Mouse (Mus musculus) heart, embryonic 13.5 days (tissue): ENCODE results near the gene Angptl6. TPM values are rescaled to one million over a fixed set of nuclear protein-coding genes. Genes with fewer than 3 reads are reported as not detected.

Experiments
- ATAC-seq: fragments of 200-750 bp; cut with Nextera tagmentation; 2 replicates; pipeline ENCODE4 v1.8.0; 2017; ENCODE audit warnings: moderate TSS enrichment; ENCODE audit not compliant: insufficient number of reproducible peaks, low FRiP score, low TSS enrichment; ENCODE audit errors: extremely low read depth
- H3K27ac ChIP-seq: fragments of 300-500 bp; sonication (generic); replicated peaks from 2 replicates; pipeline ENCODE4 v1.5.1; 2015; ENCODE audit warnings: moderate library complexity, mild to moderate bottlenecking, inconsistent platforms
- H3K27me3 ChIP-seq: fragments of 300-500 bp; sonication (generic); replicated peaks from 2 replicates; pipeline ENCODE4 v1.6.1; 2015; ENCODE audit warnings: mild to moderate bottlenecking, inconsistent platforms
- H3K36me3 ChIP-seq: fragments of 300-500 bp; sonication (generic); 2 replicates; pipeline ENCODE4 v1.6.1; 2015; ENCODE audit warnings: mild to moderate bottlenecking, inconsistent platforms
- H3K4me1 ChIP-seq: fragments of 300-500 bp; sonication (generic); 2 replicates; pipeline ENCODE4 v1.6.1; 2015; ENCODE audit warnings: inconsistent platforms
- H3K4me2 ChIP-seq: fragments of 300-500 bp; sonication (generic); 2 replicates; pipeline ENCODE4 v1.6.1; 2015; ENCODE audit warnings: inconsistent platforms, mild to moderate bottlenecking, moderate library complexity
- H3K4me3 ChIP-seq: fragments of 300-500 bp; sonication (generic); 2 replicates; pipeline ENCODE4 v1.5.1; 2015; ENCODE audit warnings: moderate library complexity, mild to moderate bottlenecking, inconsistent platforms
- H3K9ac ChIP-seq: fragments of 300-500 bp; sonication (generic); 2 replicates; pipeline ENCODE4 v1.6.1; 2015; ENCODE audit warnings: inconsistent platforms, mild to moderate bottlenecking, moderate library complexity
- H3K9me3 ChIP-seq: fragments of 300-500 bp; sonication (generic); 2 replicates; pipeline ENCODE4 v1.6.1; 2016; ENCODE audit warnings: inconsistent platforms
- WGBS: fragments of 180-500 bp; shearing (Covaris S2); methylation state at CpG from one replicate; pipeline ENCODE4 v1.1.7; 2015; ENCODE audit warnings: mixed read lengths; 5-methylcytosine and 5-hydroxymethylcytosine counted together
- polyA plus RNA-seq: library from polyadenylated mRNA; unstranded; fragments of >200 nt; fragmentation: Nextera tagmentation; extraction: Ambion mirVana; gene quantifications from 2 replicates; pipeline ENCODE4 v1.2.1, GENCODE M21; 2015

Angptl6 gene
- polyA plus RNA-seq, 1 experiment from 2014 or later: 2.5 TPM

- Histone ChIP-seq H3K4me3 (peak overlapping the region; percentile 55), H3K27ac (peak overlapping the region; percentile 94), H3K36me3 (no peaks in the 10 kb centered on the region), H3K4me2 (peak overlapping the region; percentile 78), H3K9me3 (no peaks in the 10 kb centered on the region), H3K9ac (peak overlapping the region; percentile 88), H3K27me3 (0 out of 2 replicates have a peak, but pooled peaks cover 5% of the 10 kb centered on the region), H3K4me1 (peaks cover 10% of the 10 kb centered on the region)
- WGBS: 16% methylated on average over 10 of the region's 10 CpGs
- ATAC-seq: no peak
Observed at GRCm38 (mm10) chr9:20878710-20879065, 839 bp downstream of the Angptl6 start.

GRCm38 (mm10) chr9:20878041-20878709 lies 1.4 kb downstream of the Angptl6 start:
- Histone ChIP-seq H3K27me3 (0 out of 2 replicates have a peak, but pooled peaks cover 5% of the 10 kb centered on the region), H3K4me3 (peak overlapping the region; percentile 55), H3K9me3 (no peaks in the 10 kb centered on the region), H3K4me1 (peaks cover 10% of the 10 kb centered on the region), H3K4me2 (peak overlapping the region; percentile 78), H3K36me3 (no peaks in the 10 kb centered on the region), H3K27ac (peak overlapping the region; percentile 94), H3K9ac (peak overlapping the region; percentile 88)
- WGBS: under 1% methylated on average over 69 of the region's 69 CpGs
- peak; percentile 91 for ATAC-seq

GRCm38 (mm10) chr9:20877118-20878040 lies 2.1 kb downstream of the Angptl6 start:
- ATAC-seq: no peak
- H3K36me3 ChIP-seq: no peaks in the 10 kb centered on the region
- H3K27me3 ChIP-seq: 0 out of 2 replicates have a peak, but pooled peaks cover 5% of the 10 kb centered on the region
- 31% methylated on average over 14 of the region's 14 CpGs for WGBS
- peak overlapping the region; percentile 51 for H3K27ac ChIP-seq
- peak overlapping the region; percentile 55 for H3K4me3 ChIP-seq
- H3K9me3 ChIP-seq: no peaks in the 10 kb centered on the region
- H3K9ac ChIP-seq: peak overlapping the region; percentile 69
- H3K4me2 ChIP-seq: peak overlapping the region; percentile 78
- peaks cover 10% of the 10 kb centered on the region for H3K4me1 ChIP-seq

GRCm38 (mm10) chr9:20876318-20877117 lies 3.0 kb downstream of the Angptl6 start:
- H3K4me1 ChIP-seq: peaks cover 10% of the 10 kb centered on the region
- H3K27me3 ChIP-seq: 0 out of 2 replicates have a peak, but pooled peaks cover 5% of the 10 kb centered on the region
- no peaks in the 10 kb centered on the region for H3K36me3 ChIP-seq
- H3K4me3 ChIP-seq: no peak overlapping the region
- 0 out of 2 replicates have a peak overlapping the region, but pooled peaks have one; percentile 28 for H3K9ac ChIP-seq
- H3K4me2 ChIP-seq: no peak overlapping the region
- H3K9me3 ChIP-seq: no peaks in the 10 kb centered on the region
- ATAC-seq: no peak
- no peak overlapping the region for H3K27ac ChIP-seq
- 60% methylated on average over 8 of the region's 9 CpGs for WGBS

GRCm38 (mm10) chr9:20875021-20875790 lies 4.3 kb downstream of the Angptl6 start:
- H3K9ac ChIP-seq: no peak overlapping the region
- WGBS: 61% methylated on average over 23 of the region's 23 CpGs

GRCm38 (mm10) chr9:20873521-20873920 lies 6.0 kb downstream of the Angptl6 start:
- ATAC-seq: no peak
- H3K4me1 ChIP-seq: peaks cover 15% of the 10 kb centered on the region
- H3K27me3 ChIP-seq: peaks cover 31% of the 10 kb centered on the region
- no peak overlapping the region for H3K4me2 ChIP-seq
- no peak overlapping the region for H3K27ac ChIP-seq
- 76% methylated on average over 12 of the region's 12 CpGs for WGBS
- H3K9ac ChIP-seq: no peak overlapping the region
- H3K9me3 ChIP-seq: no peaks in the 10 kb centered on the region
- no peaks in the 10 kb centered on the region for H3K36me3 ChIP-seq
- H3K4me3 ChIP-seq: no peak overlapping the region

More at GRCm38 (mm10) chr9:20875021-20875790, 4.3 kb downstream of the Angptl6 start:
- H3K36me3 ChIP-seq: no peaks in the 10 kb centered on the region
- H3K27ac ChIP-seq: no peak overlapping the region
- no peak overlapping the region for H3K4me2 ChIP-seq
- no peaks in the 10 kb centered on the region for H3K9me3 ChIP-seq
- peaks cover 10% of the 10 kb centered on the region for H3K4me1 ChIP-seq
- H3K4me3 ChIP-seq: no peak overlapping the region
- no peak for ATAC-seq
- peaks cover 15% of the 10 kb centered on the region for H3K27me3 ChIP-seq

GRCm38 (mm10) chr9:20872991-20873390 lies 6.5 kb downstream of the Angptl6 start:
- no peak overlapping the region for H3K9ac ChIP-seq
- WGBS: 86% methylated on average over 10 of the region's 10 CpGs
- no peak for ATAC-seq

GRCm38 (mm10) chr9:20870211-20871173 lies 9.0 kb downstream of the Angptl6 start:
- peaks cover 55% of the 10 kb centered on the region for H3K27me3 ChIP-seq
- 71% methylated on average over 12 of the region's 12 CpGs for WGBS
- H3K36me3 ChIP-seq: no peaks in the 10 kb centered on the region
- no peaks in the 10 kb centered on the region for H3K9me3 ChIP-seq
- peaks cover 13% of the 10 kb centered on the region for H3K4me1 ChIP-seq
- no peak overlapping the region for H3K27ac ChIP-seq
- no peak overlapping the region for H3K4me2 ChIP-seq
- no peak for ATAC-seq
- H3K9ac ChIP-seq: no peak overlapping the region
- H3K4me3 ChIP-seq: no peak overlapping the region

More at GRCm38 (mm10) chr9:20872991-20873390, 6.5 kb downstream of the Angptl6 start:
- no peak overlapping the region for H3K4me2 ChIP-seq
- H3K4me1 ChIP-seq: peaks cover 18% of the 10 kb centered on the region
- no peak overlapping the region for H3K27ac ChIP-seq
- H3K4me3 ChIP-seq: no peak overlapping the region
- H3K27me3 ChIP-seq: peaks cover 37% of the 10 kb centered on the region
- H3K36me3 ChIP-seq: no peaks in the 10 kb centered on the region
- no peaks in the 10 kb centered on the region for H3K9me3 ChIP-seq

GRCm38 (mm10) chr9:20869246-20869645 lies 10.3 kb downstream of the Angptl6 start:
- Histone ChIP-seq H3K27me3 (peaks cover 53% of the 10 kb centered on the region), H3K9ac (peak overlapping the region; percentile 79)

More at GRCm38 (mm10) chr9:20869246-20869645, 10.3 kb downstream of the Angptl6 start:
- 2% methylated on average over 19 of the region's 19 CpGs for WGBS
- Histone ChIP-seq H3K36me3 (no peaks in the 10 kb centered on the region), H3K4me1 (peaks cover 13% of the 10 kb centered on the region), H3K4me2 (peak overlapping the region; percentile 77), H3K9me3 (no peaks in the 10 kb centered on the region), H3K4me3 (peak overlapping the region; percentile 65), H3K27ac (no peak overlapping the region)
- ATAC-seq: no peak
